Mouse (Mus musculus) frontal cortex, postnatal 25 days (tissue): Measurements from ENCODE around the gene Ydjc.
"Not testable (repeated sequence)": the region's sequence is repeated elsewhere in the genome, so short reads cannot be mapped to it uniquely, and the experiment has no call there.

ENCODE experiments used
- DNase-seq, 2 experiments: peaks; one replicate each; pipeline ENCODE4 v3.0.0; 2022; ENCODE audit warnings: low spot score in 2 of 2

The Ydjc gene

DNA sequence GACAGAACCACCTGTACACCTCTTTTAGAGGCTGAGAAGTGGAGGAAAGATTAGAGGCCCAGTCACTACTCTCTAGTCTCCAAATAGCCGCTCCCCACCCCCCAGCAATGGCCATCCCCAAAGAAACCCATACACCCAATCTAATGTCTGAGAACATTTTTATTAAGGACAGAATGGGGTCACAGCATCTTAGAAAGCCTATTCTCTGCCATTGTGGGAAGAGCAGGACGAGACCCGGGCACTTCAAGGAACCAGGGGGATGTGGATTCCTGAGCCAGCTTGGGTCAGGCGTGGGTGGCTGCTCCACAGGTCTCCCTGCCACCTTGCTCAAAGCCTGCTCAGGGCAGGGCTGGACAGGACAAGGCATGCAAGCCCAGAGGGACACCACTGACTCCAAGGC lies 7.5 kb downstream of the Ydjc start:
- DNase-seq, result no peak

DNA sequence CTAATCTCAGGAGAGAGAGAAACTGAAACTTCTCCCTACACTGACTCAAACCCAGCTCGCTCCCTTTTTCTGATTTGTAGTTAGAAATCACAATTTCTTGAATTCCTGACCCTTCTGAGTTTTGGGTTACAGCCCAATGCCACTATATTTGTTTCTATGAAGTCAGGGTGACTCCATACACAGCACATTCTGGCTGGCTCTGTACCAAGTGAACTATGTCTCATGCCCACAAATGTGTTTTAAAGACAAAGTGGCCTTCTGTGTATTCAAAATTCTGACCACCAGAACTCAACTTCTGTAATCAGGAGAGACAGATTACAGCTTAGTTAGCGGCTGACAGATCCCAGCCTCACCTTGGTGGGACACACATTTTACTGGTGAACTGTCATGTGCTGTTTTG lies 9.9 kb downstream of the Ydjc start:
- DNase-seq, result no peak

DNA sequence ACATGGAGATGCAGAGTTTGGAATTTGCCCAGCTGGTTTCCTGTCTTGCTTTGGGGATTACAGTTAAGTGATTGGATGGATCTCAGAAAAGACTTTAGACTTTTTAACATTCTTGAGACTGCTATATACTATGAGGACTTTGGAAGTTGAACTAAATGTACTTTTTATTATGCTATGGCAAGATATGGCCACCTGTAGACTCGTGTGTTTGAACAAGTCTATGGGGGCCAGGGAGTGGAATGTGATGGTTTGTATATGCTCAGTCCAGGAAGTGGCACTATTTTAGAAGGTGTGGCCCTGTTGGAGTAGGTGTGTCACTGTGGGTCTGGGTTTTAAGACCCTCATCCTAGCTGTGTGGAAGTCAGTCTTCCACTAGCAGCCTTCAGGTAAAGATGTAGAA lies 21.1 kb downstream of the Ydjc start:
- DNase-seq, result not testable (repeated sequence)

DNA sequence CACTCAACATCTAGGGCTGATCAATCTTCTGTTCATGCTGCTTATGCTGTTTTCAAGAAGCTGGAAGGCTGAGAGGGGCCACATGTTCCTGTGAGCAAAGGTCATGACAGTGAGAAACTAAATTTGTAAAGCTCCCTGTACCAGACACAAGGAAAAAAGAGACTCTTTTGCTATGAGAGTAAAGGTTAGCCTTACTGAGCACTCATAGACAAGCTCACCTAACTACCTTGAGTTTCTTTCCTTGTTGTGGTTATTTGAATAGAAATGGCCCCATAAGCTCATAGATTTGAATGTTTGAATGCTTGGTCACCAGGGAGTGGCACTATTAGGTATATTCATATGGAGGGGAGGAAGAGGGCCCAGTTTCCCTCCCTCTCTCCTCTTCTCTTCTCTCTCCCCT lies 22.8 kb downstream of the Ydjc start:
- DNase-seq, result no peak

DNA sequence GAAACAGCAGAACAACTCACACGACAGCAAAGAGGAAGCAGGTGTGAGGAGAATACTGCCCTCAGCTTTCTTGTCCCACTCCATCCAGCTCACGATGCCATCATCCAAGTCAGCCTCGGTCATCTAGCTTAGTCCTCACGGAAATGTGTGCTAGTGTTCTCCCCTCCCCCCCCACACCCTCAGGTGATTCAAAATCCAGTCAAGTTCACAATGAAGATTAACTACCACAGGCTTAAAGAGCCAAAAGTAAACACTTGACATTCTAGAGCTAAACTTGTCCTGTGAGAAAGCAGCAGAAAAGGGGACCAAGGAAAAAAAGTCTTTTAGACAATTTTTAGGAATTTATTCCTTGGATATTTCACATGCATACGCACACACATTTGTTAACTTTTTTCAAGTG lies 23.6 kb downstream of the Ydjc start:
- no peak for DNase-seq

DNA sequence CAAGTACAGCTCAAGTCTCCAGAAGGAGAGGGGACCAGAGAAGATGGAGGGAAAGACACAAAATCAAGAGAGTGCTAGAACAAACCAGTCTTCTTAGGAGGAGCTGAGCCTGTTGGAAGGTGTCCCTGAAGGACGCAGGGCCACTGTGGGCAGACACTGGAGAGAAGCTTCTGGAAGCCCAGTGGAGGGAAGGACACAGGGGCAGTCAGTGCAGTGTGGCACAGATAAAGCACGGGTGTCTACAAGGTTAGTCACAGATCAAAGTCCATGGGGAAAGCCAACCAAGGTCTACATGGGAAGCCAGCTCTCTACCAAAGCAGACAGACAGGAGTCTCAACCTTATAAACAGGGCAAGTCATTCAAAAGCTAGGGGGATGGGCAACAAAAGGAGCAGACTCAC lies 31.3 kb downstream of the Ydjc start:
- no peak for DNase-seq

DNA sequence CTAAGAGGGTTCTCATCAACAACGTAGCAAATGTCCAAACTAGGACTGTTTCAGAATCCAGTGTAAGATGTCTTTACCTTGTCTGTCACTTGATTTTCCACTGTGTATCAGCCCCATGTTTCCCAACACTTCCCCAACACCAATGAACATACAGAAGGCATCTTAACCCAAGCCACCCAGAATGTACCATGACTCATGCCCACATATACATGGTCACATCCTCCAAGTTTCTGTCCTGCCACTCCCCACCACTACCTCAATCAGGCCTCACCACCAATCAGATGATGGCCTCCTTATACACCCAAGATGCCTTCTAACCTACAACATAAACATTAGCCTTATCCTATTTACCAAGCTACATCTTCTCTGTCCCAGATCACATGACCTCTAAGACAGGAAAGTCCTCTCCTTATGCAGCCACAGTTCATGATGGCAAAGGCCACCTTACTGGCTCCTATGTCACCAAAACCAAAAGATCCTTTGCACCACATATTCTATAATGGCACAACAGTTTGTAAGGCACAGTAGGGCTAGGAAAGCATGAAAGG lies 33.3 kb downstream of the Ydjc start:
- DNase-seq, result no peak

DNA sequence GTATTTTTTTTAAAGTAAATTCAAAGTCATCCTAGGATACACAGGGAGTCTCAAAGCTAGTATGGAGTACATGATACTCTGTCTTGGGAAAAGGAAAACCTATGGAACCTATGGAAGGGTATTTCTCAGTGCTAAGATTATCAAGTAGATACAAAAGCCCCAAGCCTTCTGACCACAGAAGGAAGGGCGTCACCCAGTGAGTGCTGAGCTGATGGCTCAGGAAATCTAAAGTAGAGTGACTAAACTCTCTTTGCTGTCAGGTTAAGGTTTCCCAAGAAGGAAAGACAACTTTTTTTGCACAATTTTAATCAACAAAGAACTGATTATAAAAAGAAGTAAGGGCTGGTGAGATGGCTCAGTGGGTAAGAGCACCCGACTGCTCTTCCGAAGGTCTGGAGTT lies 35.3 kb downstream of the Ydjc start:
- no peak for DNase-seq

DNA sequence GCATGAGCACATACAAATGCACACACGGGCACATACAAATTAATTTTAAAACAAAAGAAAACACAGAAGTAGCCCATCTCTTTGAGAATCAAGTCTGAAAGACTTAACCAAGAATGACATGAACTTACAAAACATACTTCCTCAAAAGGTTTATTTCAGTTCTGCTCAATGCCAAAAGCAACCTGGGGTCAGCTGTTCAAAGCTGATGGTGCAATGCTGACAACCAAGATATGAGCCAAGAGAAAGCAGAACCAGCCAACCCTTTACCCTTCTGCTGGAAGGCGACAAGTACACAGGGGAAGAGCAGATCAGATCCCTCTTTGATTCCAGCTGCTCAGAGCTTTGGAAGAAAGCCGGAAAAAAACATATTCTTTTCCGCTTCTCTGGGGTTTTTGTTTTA lies 37.0 kb downstream of the Ydjc start:
- DNase-seq, result no peak

DNA sequence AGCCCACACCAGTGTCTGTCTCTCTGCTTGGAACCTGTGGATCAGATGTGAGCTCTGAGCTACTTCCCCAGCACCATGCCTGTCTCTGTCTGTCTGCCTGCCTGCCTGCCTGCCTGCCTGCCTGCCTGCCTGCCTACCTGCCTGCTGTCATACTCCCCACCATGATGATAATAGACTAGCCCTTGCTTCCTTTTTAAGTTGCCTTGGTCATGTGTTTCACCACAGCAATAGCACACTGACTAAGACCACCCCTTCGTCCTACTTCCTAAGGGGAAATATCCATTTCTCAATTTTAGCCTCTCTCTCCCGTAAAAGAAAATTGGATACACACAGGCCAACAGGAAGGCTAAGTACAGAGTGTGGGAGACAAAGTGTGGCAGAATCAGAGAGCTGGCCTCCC lies 37.7 kb downstream of the Ydjc start:
- DNase-seq, result no peak

DNA sequence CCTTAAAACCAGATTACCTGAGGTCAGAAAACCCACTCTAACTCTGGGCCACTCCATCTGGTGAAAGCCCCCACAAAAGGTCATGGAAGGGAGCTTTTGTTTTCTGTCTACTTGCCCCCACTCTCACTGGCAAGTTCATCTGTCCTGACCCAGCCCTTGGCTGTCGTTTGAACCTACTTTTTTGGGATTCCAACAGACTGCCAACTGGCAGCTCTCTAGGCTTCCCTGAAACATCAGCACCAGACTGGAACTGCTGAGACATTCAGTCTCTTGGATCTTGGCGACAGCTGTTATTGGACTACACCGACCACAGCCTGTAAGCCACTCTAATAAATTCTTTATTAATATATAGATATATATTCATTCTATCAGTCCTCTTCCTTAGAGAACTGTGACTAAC lies 38.6 kb downstream of the Ydjc start:
- DNase-seq, result no peak

DNA sequence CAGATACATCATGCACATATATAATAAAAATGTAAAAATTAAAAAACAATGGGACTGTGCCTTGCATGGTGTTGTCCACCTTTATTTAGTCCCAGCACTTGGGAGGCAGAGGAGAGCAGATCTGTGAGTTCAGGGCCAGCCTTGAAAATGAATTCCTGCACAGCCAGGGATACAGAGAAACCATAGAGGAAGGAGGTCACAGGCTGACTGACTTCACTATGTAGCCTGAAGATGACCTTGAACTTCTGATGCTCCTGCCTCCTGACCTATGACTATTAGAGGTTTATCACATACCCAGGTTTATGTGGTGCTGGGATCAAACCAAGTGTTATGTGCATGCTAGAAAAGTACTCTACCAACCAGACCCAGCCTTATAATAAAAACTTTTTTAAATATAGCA lies 41.1 kb downstream of the Ydjc start:
- DNase-seq, result no peak

DNA sequence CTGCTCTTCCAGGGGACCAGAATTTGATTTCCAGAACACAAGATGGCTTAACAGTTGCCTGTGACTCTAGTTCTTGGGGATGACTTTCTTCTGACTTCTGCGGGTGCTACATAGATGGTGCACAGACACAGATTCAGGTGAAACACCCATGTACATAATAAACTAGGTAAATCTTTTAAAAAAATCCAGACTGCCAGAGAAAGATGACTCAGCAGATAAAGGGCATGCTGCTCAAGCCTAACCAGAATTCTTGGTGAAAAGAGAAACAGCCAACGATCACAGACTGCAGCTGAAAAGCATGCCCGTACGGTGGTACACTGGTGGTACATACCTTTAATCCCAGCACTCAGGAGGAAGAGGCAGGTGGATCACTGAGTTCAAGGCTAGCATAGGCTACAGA lies 49.4 kb downstream of the Ydjc start:
- DNase-seq, result no peak

DNA sequence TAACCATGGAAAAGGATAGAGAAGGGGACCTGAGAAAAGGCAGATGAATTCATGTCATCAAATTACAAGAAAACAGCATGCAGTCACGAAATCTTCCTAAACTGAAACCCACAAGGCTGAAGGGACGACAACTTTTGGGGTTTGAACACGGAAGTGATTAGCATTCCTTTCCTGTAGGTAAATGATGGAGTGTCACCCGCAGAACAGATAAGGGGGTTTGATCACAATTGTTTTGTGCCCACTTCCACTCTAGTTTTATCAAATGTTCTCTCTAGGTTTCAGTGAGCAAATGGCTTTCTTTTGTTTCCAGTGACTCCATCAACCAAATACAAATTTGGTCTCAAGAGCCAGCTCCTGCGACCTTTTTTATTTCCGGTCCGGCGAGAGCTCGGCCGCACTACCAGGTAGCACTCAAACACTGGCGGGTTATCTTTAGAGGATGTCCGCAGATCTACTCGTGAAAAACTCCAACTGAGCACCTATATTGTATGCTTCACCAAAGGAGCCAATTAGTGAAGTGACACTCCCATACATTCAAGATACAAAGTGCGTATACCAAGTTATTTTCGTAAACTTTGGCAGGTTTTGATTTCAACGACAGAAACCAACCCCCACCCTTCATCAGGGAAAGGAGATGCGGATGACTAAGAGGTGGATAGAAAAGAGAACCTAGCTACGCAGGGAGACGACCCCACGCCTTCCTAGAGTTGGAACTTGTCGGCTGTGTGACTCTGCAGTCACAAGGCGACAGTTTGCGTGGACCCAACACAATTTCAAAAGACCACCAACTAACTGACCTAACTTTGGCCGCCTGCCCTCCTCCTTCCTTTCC lies 55.9 kb downstream of the Ydjc start:
- no peak for DNase-seq

DNA sequence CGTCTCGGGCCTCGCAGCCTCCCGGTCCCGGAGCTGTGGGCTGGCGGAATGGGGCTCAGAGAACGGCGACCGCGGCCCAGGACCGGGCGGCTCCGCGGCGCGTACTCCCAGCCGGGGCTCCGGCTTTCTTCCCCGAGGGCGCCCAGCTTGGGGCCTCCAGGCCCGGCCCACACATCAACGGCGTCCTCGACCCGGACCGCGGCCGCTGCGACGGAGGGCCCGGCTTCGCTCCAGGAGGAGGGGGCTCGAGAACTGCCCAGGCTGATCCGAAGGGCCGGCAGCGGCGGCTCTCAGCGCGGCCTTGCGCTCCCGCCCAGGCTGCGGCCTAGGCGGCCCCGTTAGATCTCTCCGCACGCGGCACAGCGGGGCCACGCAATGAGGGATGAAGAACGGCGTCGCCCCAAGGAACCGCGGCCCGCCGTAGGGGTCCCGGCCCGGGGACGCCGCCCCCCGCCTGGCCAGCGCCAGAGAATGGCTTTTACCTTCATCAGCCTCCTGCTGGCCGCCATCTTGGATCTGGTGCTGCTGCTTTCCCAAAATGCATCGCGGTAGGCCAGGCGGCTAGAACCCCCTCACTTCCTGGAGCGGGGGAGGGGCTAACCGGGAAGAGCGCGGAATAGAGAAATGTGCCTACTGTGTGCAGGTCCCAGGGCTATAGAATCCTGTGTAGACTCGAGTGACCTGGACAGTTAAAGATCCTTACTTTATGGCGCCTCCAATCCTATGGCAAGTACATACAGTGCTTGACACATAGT lies 56.7 kb downstream of the Ydjc start:
- DNase-seq, result peak; percentile 76 to 77

DNA sequence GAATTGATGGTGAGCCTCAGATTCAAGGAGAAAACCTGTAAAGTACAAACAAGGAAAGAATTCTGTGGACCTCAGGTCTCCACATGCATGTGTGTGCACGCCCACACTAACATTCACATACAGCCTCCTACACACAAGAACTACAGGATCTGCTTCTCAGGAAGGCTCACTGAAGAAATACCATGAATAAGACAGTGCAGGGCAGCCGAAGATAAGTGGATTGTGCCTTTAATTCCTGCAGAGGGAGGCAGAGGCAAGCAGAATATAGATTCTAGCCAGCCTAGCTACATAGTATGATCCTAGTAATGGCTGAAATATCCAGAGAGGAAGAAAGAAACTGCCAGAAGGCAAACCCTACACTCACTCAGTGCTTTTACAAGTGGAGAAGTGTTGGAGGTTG lies 57.6 kb downstream of the Ydjc start:
- no peak for DNase-seq

DNA sequence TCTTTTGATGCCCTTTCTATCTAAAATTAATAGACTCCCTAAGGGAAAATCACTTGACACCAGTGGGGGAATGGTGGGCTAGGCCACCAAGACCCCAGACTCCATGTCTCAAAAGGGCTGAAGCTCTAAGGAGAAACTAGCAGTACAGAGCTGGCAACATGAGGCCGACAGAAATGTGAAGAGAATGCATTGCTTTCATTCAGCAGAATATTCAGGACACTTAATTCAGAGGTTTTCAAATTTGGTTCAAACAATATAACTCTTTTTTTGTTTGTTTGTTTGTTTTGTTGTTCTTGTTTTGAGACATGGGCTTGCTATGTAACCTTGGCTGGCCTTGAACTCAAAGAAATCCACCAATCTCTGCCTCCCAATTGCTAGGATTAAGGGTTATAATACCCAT lies 58.1 kb downstream of the Ydjc start, which contains the start of gene Ube2l3:
Ube2l3 (minus strand) TSS at position 101 of the 400 bp plus-strand sequence.
- no peak for DNase-seq

DNA sequence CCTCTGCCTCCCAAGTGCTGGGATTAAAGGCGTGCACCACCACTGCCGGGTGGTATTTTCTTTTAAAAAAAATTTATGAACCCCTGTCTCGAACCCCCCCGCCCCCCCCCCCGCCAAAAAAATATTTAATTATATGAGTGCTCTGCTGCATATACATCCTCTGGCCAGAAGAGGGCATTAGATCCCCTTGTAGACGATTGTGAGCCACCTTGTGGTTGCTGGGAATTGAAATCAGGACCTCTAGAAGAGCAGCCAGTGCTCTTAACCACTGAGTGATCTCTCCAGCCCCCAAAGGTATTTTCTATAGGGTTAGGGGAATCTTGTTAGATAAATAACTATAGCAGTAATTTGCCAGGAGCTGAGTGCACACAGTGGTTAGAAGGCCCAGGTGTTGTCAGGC lies 60.6 kb downstream of the Ydjc start:
- no peak for DNase-seq

DNA sequence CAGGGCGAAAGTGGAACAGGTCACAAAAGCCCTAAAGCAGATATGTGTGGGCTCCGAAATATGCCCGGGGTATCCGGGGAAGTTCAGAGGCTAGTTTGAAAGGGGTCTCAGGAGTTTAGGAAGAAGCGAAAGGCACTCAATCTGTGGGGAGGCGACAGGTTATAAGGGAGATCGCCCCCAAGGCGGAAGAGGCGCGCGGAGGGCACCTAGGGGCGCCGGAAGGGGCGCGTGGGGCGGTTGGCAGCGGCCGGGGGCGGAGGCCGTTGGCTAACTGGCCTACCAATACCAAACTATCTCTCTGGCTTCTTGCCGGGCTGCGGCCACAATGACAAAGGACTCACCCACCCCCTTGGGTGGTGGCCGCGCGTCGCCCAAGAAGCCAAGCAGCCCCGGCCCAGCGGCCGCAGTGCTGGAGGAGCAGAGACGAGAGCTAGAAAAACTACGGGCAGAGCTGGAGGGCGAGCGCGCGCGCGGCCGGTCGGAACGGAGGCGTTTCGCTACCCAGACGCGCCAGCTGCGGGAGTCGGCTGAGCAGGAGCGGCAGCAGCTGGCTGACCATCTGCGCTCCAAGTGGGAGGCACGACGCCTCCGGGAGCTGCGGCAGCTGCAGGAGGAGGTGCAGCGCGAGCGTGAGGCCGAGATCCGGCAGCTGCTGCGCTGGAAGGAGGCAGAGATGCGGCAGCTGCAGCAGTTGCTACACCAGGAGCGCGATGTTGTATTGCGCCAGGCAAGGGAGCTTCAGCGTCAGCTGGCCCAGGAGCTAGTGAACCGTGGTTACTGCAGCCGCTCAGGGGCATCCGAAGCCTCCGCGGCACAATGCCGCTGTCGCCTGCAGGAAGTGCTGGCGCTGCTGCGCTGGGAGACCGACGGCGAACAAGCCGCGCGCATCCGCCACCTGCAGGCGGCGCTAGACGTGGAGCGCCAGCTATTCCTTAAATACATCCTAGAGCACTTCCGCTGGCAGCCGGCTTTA lies 64.3 kb downstream of the Ydjc start, which contains the start of gene Rimbp3:
Rimbp3 (plus strand) TSS at position 215 of the 973 bp plus-strand sequence.
- peak; percentile 74 to 76 for DNase-seq

DNA sequence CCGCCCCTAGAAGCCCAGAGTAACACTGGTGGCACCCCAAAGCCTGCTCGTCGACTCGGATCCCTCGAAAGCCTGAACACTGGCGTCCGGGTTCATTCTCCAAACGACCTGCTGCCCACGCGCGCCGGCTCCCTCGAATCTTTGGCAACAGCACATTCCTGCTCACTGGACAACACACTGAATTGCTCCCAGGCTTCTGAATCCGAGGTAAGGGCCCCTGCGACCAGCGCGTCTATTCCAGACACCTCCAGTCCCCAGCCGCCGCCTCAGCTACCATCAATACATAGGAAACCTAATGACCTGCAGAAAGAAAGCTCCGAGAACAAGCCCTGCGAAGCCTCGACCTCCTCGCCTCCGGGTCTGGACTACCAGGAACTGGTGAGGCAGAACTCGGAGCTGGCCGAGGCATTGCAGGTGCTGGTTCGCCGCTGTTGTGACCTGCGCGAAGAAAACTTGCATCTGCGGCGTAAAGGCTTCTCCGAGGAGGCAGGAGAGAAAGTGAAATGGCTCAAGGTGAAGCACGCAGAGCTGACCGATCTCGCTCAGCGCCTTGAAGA lies 65.1 kb downstream of the Ydjc start:
- DNase-seq, result peak; percentile 10 to 17
